Mouse (Mus musculus) bone marrow, adult 2 months (tissue): ENCODE results near the gene Ostf1.

ENCODE experiments used
- CTCF ChIP-seq: fragments of 200-500 bp; IDR thresholded peaks from 2 replicates; pipeline ENCODE4 v1.5.1; 2011; ENCODE audit warnings: low read length, control low read depth; ENCODE audit not compliant: control insufficient read depth, insufficient read depth
- POLR2A ChIP-seq: fragments of 200-500 bp; IDR thresholded peaks from 2 replicates; pipeline ENCODE4 v1.6.1; 2011; ENCODE audit warnings: low read depth, mild to moderate bottlenecking, control low read depth, low read length, borderline replicate concordance; ENCODE audit not compliant: control insufficient read depth

DNA sequence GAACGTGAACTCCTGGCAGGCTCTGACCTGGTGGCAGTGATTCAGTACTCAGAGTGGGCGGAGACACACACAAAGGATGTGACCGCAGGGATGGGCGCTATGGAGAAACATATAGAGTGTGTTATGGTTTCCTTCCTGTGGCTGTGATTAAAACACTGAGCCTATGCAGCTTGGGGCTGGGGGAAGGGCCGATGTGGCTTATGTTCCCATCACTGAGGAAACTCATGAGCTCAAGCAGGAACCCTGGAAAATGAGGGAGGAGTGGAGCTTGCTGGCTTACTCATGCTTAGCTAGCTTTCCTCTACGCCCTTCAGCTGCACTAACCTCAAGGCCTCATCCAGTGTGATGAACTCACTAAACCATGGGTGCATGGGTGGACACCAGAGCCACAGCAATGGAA lies 28.6 kb downstream of the Ostf1 start:
- TF ChIP-seq POLR2A (no peak), CTCF (no peak)
